Mouse (Mus musculus) WW6 (cell line): ENCODE measurements around the gene Fli1.

Experiments
- DNase-seq: peaks from one replicate; pipeline ENCODE4 v3.0.0-alpha.2; 2013; ENCODE audit warnings: low read depth, low spot score

Fli1 gene

DNA sequence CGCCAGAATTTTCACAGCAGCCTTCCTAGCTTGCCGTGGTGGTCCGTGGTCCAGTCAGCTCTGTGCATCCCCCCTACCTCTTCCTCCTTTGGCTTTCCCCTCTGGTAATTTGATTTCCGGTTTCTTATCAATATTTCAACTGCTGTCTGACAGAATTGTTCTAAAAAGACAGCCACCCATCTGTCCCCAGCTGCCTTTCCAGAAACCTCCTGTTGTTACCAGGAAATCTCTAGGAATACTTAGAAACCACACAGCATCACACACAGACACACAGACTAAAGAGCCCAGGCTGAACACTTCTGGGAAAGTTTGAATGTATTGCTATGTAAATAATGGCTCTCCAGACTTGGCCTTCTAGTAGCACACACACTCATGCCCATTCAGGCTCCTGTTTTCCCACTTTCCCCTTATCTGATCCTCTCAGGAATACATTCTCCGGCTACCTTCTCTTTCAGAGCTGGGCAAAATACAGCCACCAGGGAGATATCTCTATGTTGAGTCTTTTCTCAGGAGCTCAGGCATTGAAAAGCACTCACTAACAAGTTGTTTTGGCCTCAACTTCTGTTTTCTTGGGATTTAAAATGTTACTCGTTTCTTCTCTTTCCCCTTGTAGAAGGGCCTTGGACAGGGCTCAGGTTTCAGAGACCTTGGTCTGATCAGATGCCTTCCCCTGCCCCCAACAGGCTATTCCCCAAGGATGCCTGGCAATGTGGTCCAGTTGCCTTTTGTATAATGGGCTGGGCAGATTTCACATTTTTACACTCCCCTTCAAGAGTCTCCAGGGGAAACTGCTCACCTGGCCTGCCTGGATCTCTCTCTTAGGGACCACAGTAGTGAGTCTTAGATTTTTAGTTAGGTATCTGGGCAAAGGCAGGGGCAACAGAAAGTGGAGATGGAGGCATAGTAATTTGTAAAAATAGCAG, 7.1 kb upstream of the Fli1 start:
- DNase-seq = no peak

DNA sequence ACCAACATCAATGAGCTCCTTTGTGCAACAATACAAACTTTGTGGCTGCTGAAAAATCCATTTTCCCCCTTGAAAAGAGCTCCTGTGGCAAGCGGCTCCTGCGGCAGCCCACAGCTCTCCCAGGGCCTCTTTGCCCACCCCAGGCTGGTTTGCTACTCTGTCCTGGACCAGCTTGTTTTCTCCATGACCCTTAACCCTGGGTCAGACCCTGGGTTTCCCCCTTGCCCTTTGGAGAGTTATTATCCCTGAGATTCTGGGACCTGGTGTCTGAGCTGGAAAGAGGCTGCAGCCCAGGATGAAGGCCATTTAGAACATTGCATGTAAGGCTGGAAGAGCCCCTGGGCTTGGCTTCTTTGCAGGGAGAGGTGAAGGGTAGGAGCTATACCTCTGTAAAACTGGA, 4.1 kb upstream of the Fli1 start:
- DNase-seq = no peak

DNA sequence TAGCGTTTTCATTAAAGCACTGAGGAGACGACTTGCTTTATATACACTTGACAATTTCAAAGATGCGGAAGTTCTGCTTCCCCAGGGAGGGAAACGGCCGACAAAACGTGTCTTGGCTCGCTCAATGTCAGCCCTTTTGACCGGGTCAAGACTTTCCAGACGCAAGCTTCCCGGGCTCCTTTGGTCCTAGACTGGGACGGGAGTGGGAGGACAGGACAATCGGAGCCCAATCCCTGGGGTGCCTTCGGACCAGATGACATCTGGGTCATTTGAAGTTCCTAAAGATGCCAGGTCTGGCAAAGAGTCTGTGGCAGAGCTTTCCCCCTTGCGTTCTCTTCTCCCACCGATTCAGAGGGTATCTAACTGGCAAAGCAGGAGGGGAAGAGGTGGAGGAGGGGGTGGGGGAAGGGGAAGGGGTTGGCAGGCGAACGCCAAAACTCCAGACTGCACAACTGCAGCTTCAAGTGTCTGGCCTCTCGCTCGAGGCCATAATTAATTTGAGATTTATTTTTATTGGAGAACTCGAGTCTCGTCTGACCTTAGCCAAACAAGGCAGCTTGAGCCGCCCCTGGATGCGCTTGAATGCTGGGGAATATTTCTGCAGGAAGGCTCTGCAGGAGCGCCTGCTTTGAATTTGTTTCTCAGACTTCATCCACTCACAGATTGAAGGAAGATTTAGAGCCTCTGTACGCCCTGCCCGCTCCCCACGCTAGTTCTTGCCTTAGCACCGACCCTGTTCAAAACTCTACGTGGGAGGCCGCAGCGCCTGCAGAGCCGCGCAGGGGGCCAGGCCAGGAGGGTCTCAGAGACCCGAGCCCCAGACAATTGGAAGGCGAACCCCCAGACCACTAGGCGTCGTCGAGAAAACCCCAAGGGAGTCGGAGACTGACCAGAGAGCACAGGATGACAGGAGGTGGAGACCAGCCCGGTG, 2.3 kb upstream of the Fli1 start:
- no peak for DNase-seq

GRCm38 (mm10) chr9:32543923-32544575, 1.4 kb upstream of the Fli1 start:
- no peak for DNase-seq

DNA sequence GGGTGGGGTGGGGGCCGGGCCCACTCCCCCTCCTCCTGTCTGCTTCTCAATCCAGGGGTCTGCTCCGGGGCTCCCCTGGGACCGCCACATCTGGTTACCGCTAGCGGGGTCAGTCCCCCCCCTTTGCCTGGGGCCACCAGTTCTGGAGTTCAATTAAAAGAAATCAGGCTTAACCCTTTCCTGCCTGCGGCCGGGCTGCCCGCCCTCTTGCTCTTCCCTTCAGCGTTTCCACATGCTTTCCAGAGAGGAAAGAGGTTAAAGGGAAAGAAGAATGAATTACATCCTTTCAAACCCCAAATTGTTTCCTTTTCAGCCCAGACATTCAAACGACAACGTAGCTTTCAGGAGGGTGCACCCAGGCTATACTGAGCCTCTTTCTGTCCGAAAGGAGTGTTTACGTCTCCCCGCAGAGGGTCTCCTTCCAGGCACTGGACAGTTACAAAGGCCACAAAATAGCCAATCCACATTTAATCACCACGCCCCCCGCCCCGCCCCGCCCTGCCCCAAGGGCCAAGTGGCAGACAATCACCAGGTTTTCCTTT, 450 bp upstream of the Fli1 start:
- no peak for DNase-seq

GRCm38 (mm10) chr9:32541223-32541901, 1.3 kb downstream of the Fli1 start:
- DNase-seq = no peak

- DNase-seq = no peak
Observed at GRCm38 (mm10) chr9:32540406-32541222, 2.0 kb downstream of the Fli1 start.

GRCm38 (mm10) chr9:32540061-32540405, 2.6 kb downstream of the Fli1 start:
- no peak for DNase-seq

GRCm38 (mm10) chr9:32539321-32539761, 3.3 kb downstream of the Fli1 start:
- DNase-seq = no peak

DNA sequence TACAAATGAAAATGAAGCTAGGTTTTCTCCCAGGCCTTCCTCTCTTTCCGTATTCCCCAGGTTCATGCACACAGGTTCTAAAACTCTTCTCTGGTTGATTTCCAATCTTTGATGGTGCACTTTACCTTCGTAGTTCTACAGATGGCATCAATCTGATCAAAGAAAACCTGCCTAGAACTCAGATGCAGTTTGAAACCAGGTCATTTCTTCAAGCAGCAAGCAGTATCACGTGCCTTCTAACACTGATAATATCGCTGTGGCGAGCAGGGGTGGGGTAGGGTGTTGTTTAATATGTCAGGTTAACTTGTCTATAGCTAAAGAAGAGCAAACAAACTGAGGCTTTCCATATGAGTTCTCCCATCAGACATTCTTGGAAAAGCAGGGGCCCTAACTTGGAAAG, 4.5 kb downstream of the Fli1 start:
- no peak for DNase-seq

DNA sequence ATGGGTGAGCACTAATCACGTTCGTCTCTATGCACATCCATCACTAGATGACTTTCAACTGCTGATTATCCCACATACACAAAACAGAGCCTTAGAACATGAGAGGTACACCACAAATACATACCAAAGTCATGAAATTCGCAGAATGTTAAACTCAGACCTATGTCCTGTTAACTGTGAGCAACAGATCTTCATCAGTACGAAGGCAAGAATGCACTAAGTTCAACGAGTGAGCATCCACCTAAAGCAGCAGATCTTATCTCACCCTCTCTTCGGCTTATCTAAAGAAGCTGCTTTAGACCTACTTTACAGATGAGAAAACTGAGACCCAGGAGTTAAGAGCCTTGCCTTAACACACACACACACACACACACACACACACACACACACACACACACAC, 5.0 kb downstream of the Fli1 start:
- DNase-seq = no peak

DNA sequence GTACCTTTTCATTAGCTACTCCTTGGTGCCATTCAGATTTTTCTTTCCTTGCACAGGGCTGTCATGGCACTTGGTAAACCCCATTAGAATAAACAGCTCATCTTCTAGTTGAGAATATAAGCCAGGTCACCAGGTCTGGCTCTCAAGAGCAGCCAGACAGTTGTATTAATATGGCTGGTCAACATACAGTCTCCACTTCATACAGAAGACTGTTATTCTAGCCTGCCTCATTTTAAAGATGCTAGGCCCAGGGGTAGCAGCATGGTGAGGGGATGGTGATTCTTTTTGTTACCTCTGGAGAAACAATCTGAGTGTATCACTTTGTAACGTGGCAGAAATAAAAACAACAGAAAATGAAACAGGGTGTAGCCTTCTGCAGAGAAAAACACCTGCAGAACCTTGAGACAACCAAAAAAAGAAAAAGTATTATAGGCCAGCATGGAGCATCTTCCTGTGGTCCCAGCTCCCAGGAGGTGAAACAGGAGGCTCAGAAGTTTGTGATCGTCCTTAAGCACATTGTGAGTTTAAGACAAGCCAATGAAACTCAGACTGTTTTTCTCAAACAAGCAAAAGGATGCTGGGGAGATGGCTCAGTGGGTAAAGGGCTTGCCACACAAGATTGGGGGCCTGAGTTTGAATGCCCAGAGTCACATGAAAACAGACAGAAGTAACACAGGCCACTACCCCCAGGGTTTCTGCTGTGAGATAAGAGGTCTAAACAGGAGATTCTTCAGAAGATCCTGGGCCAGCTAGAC, 7.3 kb downstream of the Fli1 start:
- DNase-seq = no peak

DNA sequence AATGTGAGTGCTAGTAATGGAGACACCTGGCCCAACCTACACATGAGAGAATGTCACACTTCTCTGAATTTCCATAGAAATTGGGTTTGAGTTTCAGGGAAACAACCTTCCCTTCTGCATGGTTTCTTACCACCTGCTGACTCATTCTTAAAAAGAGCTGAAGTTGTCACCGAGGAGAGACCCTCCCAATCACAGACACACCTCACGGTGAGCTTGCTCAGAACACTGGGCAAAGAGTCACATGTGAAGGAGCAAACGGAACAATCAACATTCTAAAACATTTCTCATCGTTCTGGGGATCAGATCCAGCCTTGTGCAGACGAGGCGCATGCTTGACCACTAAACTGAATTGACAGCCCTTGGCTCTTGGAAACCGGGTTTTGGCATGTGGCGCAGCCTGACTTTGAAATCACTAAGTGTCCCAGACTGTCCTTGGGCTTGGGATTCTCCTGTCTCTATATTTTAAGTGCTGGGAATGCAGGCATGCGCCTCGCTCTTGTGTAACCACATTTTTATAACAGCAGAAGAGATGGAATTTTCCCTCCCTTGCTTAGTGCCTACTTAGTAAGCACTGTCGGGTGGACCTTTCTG, 8.5 kb downstream of the Fli1 start:
- no peak for DNase-seq

DNA sequence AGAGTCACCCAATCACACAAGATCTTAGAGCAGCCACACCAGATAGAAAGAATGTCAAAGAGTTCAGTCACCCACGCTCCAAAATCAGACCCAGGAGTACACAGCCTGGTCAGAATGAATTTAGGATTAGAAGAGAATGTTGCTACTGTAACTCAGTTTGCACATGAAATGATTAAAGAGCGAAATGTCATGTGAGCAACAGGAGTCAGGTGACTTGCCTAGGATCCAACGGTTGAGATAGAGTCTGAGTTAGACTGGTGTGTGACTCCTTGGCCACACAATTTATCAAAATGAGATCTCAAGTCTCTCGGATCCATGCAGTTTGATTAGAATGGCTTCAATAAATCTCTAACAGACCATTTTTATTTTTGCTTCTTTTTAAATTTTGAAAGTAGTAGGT, 11.1 kb downstream of the Fli1 start:
- no peak for DNase-seq

DNA sequence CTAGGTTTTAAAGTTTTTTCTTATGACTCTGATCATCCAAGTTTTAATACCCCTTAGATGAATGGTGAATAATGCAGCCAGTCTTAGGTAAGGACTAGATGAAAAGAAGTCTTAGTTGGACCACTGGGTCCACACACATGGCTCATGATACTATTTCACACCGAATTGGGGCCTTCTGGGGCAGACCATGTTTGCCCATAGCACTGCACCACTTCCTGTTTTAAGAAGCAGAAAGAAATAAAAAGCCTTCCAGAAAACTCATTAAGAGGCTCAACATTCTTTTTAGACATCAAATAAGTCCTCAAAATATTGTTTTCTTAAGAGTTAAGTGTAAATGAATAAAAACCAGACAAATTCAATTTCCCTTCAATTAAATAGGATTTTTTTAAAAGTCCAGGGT, 11.7 kb downstream of the Fli1 start:
- no peak for DNase-seq

GRCm38 (mm10) chr9:32530188-32530587, 12.5 kb downstream of the Fli1 start:
- DNase-seq = no peak

DNA sequence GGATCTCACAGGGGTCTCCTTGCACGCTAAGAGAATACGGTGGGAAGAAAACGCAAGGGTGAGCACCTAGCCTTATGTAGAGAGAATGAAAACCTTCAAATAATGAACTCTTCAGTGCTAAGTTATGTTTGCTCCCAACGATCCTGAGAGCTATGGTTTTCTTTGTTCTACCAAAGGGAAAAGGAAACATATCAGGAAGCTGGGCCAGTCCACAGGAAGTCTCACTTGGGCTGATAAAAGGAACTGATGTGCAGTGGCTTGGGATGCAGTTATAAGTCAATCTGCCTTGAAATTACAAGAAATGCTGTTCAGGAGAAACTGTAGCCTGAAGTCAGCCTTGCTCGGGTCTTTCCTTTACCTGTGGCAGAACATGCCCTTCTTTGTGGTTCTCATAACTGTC, 13.1 kb downstream of the Fli1 start:
- no peak for DNase-seq

- DNase-seq = no peak
Observed at GRCm38 (mm10) chr9:32527329-32527728, 15.3 kb downstream of the Fli1 start.

- DNase-seq = no peak
Observed at GRCm38 (mm10) chr9:32525787-32526186, 16.9 kb downstream of the Fli1 start.
